Mouse (Mus musculus): ENCODE results near the gene Zbtb7a. TPM values are rescaled to one million over a fixed set of nuclear protein-coding genes. Genes with fewer than 3 reads are reported as not detected.

Zbtb7a gene
- polyA plus RNA-seq, 1 experiment from 2014 or later, result 94.1 TPM

DNA sequence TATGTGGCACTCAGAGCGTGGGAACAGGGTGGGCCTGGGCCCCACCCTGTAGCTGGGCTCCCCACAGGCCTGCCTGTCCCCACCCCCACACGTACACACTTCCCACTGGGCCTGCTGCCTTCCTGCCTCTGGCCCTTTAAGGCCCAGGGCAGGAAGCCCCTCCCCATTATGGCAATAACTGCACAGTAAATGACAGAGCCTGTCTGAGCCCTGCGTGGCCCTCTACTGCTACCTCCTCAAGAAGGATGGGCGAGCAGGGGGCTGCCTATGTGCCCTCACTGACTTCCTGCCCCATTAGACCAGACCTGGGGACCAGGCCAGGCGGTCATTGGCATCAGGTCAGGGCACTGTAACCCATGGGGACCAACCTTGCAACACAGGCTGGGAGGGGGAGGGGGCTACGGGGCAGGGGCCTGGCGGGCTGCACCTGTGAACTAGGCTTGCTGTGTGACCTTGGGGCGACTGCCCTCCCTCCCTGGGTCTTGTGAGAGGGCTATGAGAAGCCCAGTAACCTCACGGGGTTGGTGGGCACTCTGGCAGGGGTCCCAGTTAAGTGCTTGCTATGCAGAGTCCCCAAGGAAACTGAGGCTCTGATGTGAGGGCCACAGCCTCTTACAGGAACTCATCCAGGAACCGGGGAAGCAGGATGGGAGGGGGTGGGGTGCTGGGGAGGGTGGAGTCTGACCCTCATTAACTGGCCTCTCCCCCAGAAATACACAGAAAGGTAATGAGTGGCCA, 5.9 kb downstream of the Zbtb7a start:
- H3K27ac ChIP-seq (replicated peaks), result peak overlapping the region; percentile 96
- H3K27me3 ChIP-seq (ENCODE audit: control insufficient read depth, insufficient read depth, low read length), result no peaks in the 10 kb centered on the region
- H3K4me1 ChIP-seq (replicated peaks; ENCODE audit: control insufficient read depth, insufficient read depth), result peaks cover 9% of the 10 kb centered on the region
- peak overlapping the region; percentile 87 for H3K9ac ChIP-seq (ENCODE audit: low read length)
- WGBS, result 33% methylated on average over 10 of the region's 10 CpGs
- ATAC-seq (ENCODE audit: low FRiP score, low TSS enrichment) (no peak), DNase-seq (ENCODE audit: low spot score) (peak; percentile 63)
- peak overlapping the region; percentile 98 for H3K4me3 ChIP-seq (ENCODE audit: low read depth, low read length)
- TF ChIP-seq EP300 (optimal IDR thresholded peaks at IDR 0.05), result no peak
- no peak for TF ChIP-seq CTCF (IDR thresholded peaks at IDR 0.05; ENCODE audit: low read depth)
- H3K9me3 ChIP-seq (ENCODE audit: control insufficient read depth, low read length), result no peaks in the 10 kb centered on the region
- peaks cover 16% of the 10 kb centered on the region for H3K36me3 ChIP-seq (ENCODE audit: control insufficient read depth, insufficient read depth, low read length)
- H3K4me2 ChIP-seq (replicated peaks; ENCODE audit: low read depth), result peak overlapping the region; percentile 91

DNA sequence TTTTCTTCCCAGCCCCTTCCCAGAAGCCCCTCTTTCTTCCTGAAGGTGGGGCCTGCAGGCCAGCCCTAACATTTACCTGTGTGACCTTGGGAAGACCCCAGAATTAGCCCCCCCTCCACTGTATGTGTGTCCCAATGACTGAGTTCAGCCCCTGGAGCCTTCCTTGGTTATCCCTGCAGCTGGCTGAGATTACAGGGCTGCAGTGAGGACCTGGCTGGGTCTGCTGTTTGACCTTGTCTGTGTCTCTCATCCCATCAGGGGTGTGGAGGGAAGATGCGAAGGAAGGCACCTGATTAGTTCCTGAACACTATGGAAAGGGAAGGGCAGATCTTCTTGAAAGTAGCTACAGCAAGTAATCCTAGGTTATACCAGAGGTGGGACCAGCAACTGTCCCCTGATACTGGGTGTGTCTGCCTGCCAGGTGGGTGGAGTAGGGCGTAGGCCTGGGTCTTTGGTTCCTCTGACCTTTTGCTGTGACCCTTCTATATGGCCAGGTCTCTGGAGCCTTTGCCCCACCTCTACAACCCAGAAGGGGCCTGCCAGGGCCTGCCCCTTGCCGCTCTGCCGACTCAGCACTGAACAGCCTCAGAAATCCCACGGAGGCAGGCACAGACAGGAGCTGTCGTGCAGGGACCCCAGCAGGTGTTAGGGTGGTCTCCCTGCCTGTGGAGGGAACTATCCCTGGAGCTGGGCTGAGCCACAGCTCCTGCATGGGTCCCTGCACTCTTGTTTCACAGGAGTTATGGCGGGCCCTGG, 6.6 kb downstream of the Zbtb7a start:
- H3K4me2 ChIP-seq (replicated peaks; ENCODE audit: low read depth), result peak overlapping the region; percentile 91
- H3K9me3 ChIP-seq (ENCODE audit: control insufficient read depth, low read length), result no peaks in the 10 kb centered on the region
- peaks cover 18% of the 10 kb centered on the region for H3K36me3 ChIP-seq (ENCODE audit: control insufficient read depth, insufficient read depth, low read length)
- peak overlapping the region; percentile 87 for H3K9ac ChIP-seq (ENCODE audit: low read length)
- ATAC-seq (ENCODE audit: low FRiP score, low TSS enrichment) (no peak), DNase-seq (ENCODE audit: low spot score) (no peak)
- peak overlapping the region; percentile 96 for H3K27ac ChIP-seq (replicated peaks)
- WGBS, result 58% methylated on average over 7 of the region's 7 CpGs
- H3K27me3 ChIP-seq (ENCODE audit: control insufficient read depth, insufficient read depth, low read length), result no peaks in the 10 kb centered on the region
- peaks cover 9% of the 10 kb centered on the region for H3K4me1 ChIP-seq (replicated peaks; ENCODE audit: control insufficient read depth, insufficient read depth)
- TF ChIP-seq EP300 (optimal IDR thresholded peaks at IDR 0.05) (no peak), CTCF (IDR thresholded peaks at IDR 0.05; ENCODE audit: low read depth) (no peak)
- H3K4me3 ChIP-seq (ENCODE audit: low read depth, low read length), result 0 out of 2 replicates have a peak overlapping the region, but pooled peaks have one; percentile 13

DNA sequence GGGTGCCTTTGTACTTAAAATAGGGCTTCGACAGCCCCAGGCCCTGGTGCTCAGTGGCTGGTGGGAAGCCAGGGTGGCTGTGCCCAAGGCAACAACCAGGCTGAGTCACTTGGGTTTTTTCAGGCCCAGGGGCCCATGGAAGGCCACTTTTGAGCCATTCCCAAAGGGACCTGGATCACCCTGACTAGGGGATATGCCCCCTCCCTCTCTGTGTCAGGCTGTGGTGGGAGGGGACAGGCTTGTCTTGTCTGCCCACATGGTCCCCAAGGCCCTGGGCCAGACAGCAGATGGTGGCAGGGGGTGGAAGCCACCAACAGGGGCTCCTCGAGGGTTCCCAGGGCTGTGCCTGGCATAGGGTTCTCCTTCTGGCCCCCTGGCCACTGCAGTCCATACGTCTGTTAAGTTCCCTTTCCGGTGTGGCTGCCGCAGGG, 7.5 kb downstream of the Zbtb7a start:
- H3K4me2 ChIP-seq (replicated peaks; ENCODE audit: low read depth), result peak overlapping the region; percentile 91
- ATAC-seq (ENCODE audit: low FRiP score, low TSS enrichment) (no peak), DNase-seq (ENCODE audit: low spot score) (no peak)
- peaks cover 9% of the 10 kb centered on the region for H3K4me1 ChIP-seq (replicated peaks; ENCODE audit: control insufficient read depth, insufficient read depth)
- H3K36me3 ChIP-seq (ENCODE audit: control insufficient read depth, insufficient read depth, low read length), result peaks cover 18% of the 10 kb centered on the region
- peak overlapping the region; percentile 87; the same call in 1 of the 2 replicates for H3K9ac ChIP-seq (ENCODE audit: low read length)
- no peaks in the 10 kb centered on the region for H3K27me3 ChIP-seq (ENCODE audit: control insufficient read depth, insufficient read depth, low read length)
- TF ChIP-seq CTCF (IDR thresholded peaks at IDR 0.05; ENCODE audit: low read depth) (no peak), EP300 (optimal IDR thresholded peaks at IDR 0.05) (no peak)
- peak overlapping the region; percentile 96 for H3K27ac ChIP-seq (replicated peaks)
- no peaks in the 10 kb centered on the region for H3K9me3 ChIP-seq (ENCODE audit: control insufficient read depth, low read length)
- H3K4me3 ChIP-seq (ENCODE audit: low read depth, low read length), result no peak overlapping the region
- 63% methylated on average over 5 of the region's 5 CpGs for WGBS

DNA sequence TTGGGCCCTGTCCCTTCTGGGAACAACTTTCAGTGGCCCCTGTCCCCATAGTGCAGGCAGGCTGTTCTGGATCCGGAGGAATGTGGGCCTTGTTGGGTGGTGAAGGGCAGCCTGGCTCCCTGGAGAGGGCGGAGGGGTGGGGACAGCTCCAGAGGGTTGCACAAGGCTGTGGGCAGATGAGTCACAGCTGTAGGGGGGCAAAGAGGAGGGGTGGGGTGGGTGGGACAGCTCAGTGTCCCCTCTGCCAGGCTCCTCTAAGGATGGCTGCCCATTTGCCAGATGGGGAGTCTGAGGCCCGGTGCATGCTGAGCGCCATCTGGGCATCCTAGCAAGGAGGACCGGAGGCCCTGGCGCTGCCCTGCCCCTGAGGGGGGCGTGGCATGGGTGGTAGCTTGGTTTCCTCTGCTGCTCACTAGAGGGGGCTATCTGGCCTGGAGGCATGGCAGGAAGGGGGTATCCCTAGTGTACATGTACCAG, 8.2 kb downstream of the Zbtb7a start:
- Histone ChIP-seq H3K9ac (ENCODE audit: low read length) (peak overlapping the region; percentile 87; the same call in 1 of the 2 replicates), H3K4me3 (ENCODE audit: low read depth, low read length) (no peak overlapping the region), H3K4me1 (replicated peaks; ENCODE audit: control insufficient read depth, insufficient read depth) (peaks cover 9% of the 10 kb centered on the region), H3K27me3 (ENCODE audit: control insufficient read depth, insufficient read depth, low read length) (no peaks in the 10 kb centered on the region), H3K9me3 (ENCODE audit: control insufficient read depth, low read length) (no peaks in the 10 kb centered on the region), H3K36me3 (ENCODE audit: control insufficient read depth, insufficient read depth, low read length) (peaks cover 24% of the 10 kb centered on the region), H3K4me2 (replicated peaks; ENCODE audit: low read depth) (no peak overlapping the region), H3K27ac (replicated peaks) (peak overlapping the region; percentile 96)
- ATAC-seq (ENCODE audit: low FRiP score, low TSS enrichment) (no peak), DNase-seq (ENCODE audit: low spot score) (peak; percentile 59)
- TF ChIP-seq CTCF (IDR thresholded peaks at IDR 0.05; ENCODE audit: low read depth), result peak; percentile 22; the same call in 1 of the 2 replicates
- TF ChIP-seq EP300 (optimal IDR thresholded peaks at IDR 0.05), result no peak
- WGBS, result 76% methylated on average over 7 of the region's 7 CpGs

DNA sequence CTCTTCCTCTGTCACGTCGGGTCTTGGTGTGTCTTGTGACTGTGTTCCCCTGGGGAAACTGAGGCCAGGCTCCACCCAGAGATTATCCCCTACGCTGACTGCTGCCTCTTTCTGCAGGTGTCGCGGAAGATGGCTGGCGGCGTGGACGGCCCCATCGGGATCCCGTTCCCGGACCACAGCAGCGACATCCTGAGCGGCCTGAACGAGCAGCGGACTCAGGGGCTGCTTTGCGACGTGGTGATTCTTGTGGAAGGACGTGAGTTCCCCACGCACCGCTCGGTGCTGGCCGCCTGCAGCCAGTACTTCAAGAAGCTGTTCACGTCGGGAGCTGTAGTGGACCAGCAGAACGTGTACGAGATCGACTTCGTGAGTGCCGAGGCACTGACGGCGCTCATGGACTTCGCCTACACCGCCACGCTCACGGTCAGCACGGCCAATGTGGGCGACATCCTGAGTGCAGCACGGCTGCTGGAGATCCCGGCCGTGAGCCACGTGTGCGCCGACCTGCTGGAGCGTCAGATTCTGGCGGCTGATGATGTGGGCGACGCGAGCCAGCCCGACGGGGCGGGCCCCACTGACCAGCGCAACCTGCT, 8.9 kb downstream of the Zbtb7a start:
- H3K9me3 ChIP-seq (ENCODE audit: control insufficient read depth, low read length), result no peaks in the 10 kb centered on the region
- H3K4me3 ChIP-seq (ENCODE audit: low read depth, low read length), result no peak overlapping the region
- no peaks in the 10 kb centered on the region for H3K27me3 ChIP-seq (ENCODE audit: control insufficient read depth, insufficient read depth, low read length)
- WGBS, result 94% methylated on average over 52 of the region's 52 CpGs
- H3K27ac ChIP-seq (replicated peaks), result 0 out of 2 replicates have a peak overlapping the region, but pooled peaks have one; percentile 96
- no peak for TF ChIP-seq EP300 (optimal IDR thresholded peaks at IDR 0.05)
- TF ChIP-seq CTCF (IDR thresholded peaks at IDR 0.05; ENCODE audit: low read depth), result no peak
- ATAC-seq (ENCODE audit: low FRiP score, low TSS enrichment) (no peak), DNase-seq (ENCODE audit: low spot score) (no peak)
- H3K36me3 ChIP-seq (ENCODE audit: control insufficient read depth, insufficient read depth, low read length), result peaks cover 31% of the 10 kb centered on the region
- H3K4me2 ChIP-seq (replicated peaks; ENCODE audit: low read depth), result no peak overlapping the region
- H3K4me1 ChIP-seq (replicated peaks; ENCODE audit: control insufficient read depth, insufficient read depth), result peaks cover 9% of the 10 kb centered on the region
- H3K9ac ChIP-seq (ENCODE audit: low read length), result no peak overlapping the region
